Mouse (Mus musculus): ENCODE data around the gene Ezr. TPM values are rescaled to one million over a fixed set of nuclear protein-coding genes. Genes with fewer than 3 reads are reported as not detected.

The Ezr gene
- polyA plus RNA-seq, 1 experiment from 2014 or later: 182 TPM

GRCm38 (mm10) chr17:6746452-6747231 lies 35.9 kb downstream of the Ezr start:
- no peak overlapping the region for H3K4me2 ChIP-seq
- H3K9me3 ChIP-seq (replicated peaks): no peaks in the 10 kb centered on the region
- H3K9ac ChIP-seq: no peak overlapping the region
- peak; percentile 27; the same call in 1 of the 2 replicates for ATAC-seq (replicated peaks; ENCODE audit: low FRiP score)
- H3K27ac ChIP-seq: peak overlapping the region; percentile 85
- no peak overlapping the region for H3K4me3 ChIP-seq (replicated peaks)
- H3K4me1 ChIP-seq: peaks cover 80% of the 10 kb centered on the region
- WGBS: 56% methylated on average over 9 of the region's 9 CpGs
- no peaks in the 10 kb centered on the region for H3K27me3 ChIP-seq
- peaks cover 64% of the 10 kb centered on the region for H3K36me3 ChIP-seq

- no peak overlapping the region for H3K4me2 ChIP-seq
- no peak overlapping the region for H3K4me3 ChIP-seq (replicated peaks)
- peak overlapping the region; percentile 85 for H3K27ac ChIP-seq
- peaks cover 77% of the 10 kb centered on the region for H3K4me1 ChIP-seq
- 50% methylated on average over 9 of the region's 9 CpGs for WGBS
- H3K9me3 ChIP-seq (replicated peaks): no peaks in the 10 kb centered on the region
- ATAC-seq (replicated peaks; ENCODE audit: low FRiP score): no peak
- no peaks in the 10 kb centered on the region for H3K27me3 ChIP-seq
- H3K9ac ChIP-seq: no peak overlapping the region
- H3K36me3 ChIP-seq: peaks cover 64% of the 10 kb centered on the region
Measured at GRCm38 (mm10) chr17:6745975-6746374, 36.6 kb downstream of the Ezr start.

GRCm38 (mm10) chr17:6745503-6745902 lies 37.1 kb downstream of the Ezr start:
- peaks cover 77% of the 10 kb centered on the region for H3K4me1 ChIP-seq
- no peaks in the 10 kb centered on the region for H3K9me3 ChIP-seq (replicated peaks)
- H3K36me3 ChIP-seq: peaks cover 64% of the 10 kb centered on the region
- ATAC-seq (replicated peaks; ENCODE audit: low FRiP score): no peak
- H3K4me3 ChIP-seq (replicated peaks): no peak overlapping the region
- no peaks in the 10 kb centered on the region for H3K27me3 ChIP-seq
- 79% methylated on average over 5 of the region's 5 CpGs for WGBS
- peak overlapping the region; percentile 85 for H3K27ac ChIP-seq
- no peak overlapping the region for H3K9ac ChIP-seq
- H3K4me2 ChIP-seq: no peak overlapping the region

- no peak overlapping the region for H3K9ac ChIP-seq
- no peaks in the 10 kb centered on the region for H3K27me3 ChIP-seq
- peak overlapping the region; percentile 85 for H3K27ac ChIP-seq
- peaks cover 77% of the 10 kb centered on the region for H3K4me1 ChIP-seq
- H3K9me3 ChIP-seq (replicated peaks): no peaks in the 10 kb centered on the region
- peaks cover 65% of the 10 kb centered on the region for H3K36me3 ChIP-seq
- ATAC-seq (replicated peaks; ENCODE audit: low FRiP score): no peak
- H3K4me2 ChIP-seq: no peak overlapping the region
- 73% methylated on average over 14 of the region's 14 CpGs for WGBS
- H3K4me3 ChIP-seq (replicated peaks): no peak overlapping the region
Measured at GRCm38 (mm10) chr17:6744871-6745270, 37.7 kb downstream of the Ezr start.

- peaks cover 77% of the 10 kb centered on the region for H3K4me1 ChIP-seq
- peaks cover 67% of the 10 kb centered on the region for H3K36me3 ChIP-seq
- no peaks in the 10 kb centered on the region for H3K9me3 ChIP-seq (replicated peaks)
- H3K27ac ChIP-seq: peak overlapping the region; percentile 85
- no peak overlapping the region for H3K9ac ChIP-seq
- no peaks in the 10 kb centered on the region for H3K27me3 ChIP-seq
- H3K4me3 ChIP-seq (replicated peaks): no peak overlapping the region
- no peak overlapping the region for H3K4me2 ChIP-seq
- WGBS: 49% methylated on average over 9 of the region's 9 CpGs
- ATAC-seq (replicated peaks; ENCODE audit: low FRiP score): no peak
Measured at GRCm38 (mm10) chr17:6744366-6744765, 38.2 kb downstream of the Ezr start.

DNA sequence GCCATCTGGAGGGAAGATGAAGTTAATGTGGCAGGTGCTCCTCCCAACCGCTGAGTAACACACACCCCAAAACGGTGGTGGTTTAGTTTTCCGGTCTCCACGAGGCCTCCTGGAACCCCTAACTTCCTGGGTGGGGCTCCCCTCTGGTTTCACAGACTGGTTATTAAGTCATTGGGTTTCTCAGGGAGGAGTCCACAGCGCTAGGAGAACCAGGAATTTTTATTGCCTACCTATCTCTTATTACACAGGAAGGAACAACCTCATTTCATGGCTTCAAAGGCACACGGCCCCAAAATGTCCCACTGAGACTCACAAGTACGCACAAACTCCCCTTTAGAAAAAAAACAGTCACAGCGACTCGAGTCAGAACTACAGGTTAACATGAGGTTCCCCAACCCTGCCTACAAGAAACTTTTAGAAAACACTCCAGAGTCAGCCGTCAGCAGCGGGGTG lies 38.8 kb downstream of the Ezr start:
- H3K9ac ChIP-seq: no peak overlapping the region
- H3K27me3 ChIP-seq: no peaks in the 10 kb centered on the region
- H3K4me2 ChIP-seq: no peak overlapping the region
- peak overlapping the region; percentile 85 for H3K27ac ChIP-seq
- H3K36me3 ChIP-seq: peaks cover 67% of the 10 kb centered on the region
- WGBS: 18% methylated on average over 11 of the region's 11 CpGs
- no peak overlapping the region for H3K4me3 ChIP-seq (replicated peaks)
- no peaks in the 10 kb centered on the region for H3K9me3 ChIP-seq (replicated peaks)
- peaks cover 76% of the 10 kb centered on the region for H3K4me1 ChIP-seq
- ATAC-seq (replicated peaks; ENCODE audit: low FRiP score): no peak

DNA sequence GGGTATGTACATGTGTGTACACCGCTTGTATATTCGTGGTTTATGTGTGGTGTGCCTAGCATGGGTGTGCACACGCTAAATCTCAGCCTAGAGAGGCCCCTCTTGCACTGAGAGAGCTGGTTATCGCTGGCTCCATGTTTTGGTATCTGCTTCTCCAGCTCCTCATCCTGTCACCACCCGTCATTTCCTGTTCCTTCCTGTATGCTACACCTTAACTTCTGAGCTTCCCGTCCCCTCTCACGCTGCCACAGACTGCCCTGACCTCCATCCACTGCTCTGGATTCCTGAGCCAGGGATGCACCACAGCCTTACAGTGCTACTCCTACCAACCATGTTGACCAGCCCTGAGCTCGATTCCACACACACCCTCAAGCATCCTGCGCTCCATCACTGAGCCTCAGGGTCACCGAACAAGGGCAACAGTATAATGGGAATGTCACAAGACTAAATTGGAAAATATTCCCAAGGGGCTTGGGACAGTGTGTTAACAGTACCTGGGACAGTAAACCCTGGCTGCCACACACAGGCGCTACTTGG lies 39.5 kb downstream of the Ezr start:
- 70% methylated on average over 11 of the region's 11 CpGs for WGBS
- Histone ChIP-seq H3K4me3 (replicated peaks) (no peak overlapping the region), H3K36me3 (peaks cover 67% of the 10 kb centered on the region), H3K27me3 (no peaks in the 10 kb centered on the region), H3K4me2 (no peak overlapping the region), H3K9ac (no peak overlapping the region; the same call in 1 of the 2 replicates), H3K27ac (peak overlapping the region; percentile 85), H3K4me1 (peaks cover 69% of the 10 kb centered on the region), H3K9me3 (replicated peaks) (no peaks in the 10 kb centered on the region)
- ATAC-seq (replicated peaks; ENCODE audit: low FRiP score): no peak

GRCm38 (mm10) chr17:6742083-6743038 lies 40.2 kb downstream of the Ezr start:
- no peaks in the 10 kb centered on the region for H3K27me3 ChIP-seq
- H3K27ac ChIP-seq: peak overlapping the region; percentile 85
- 55% methylated on average over 33 of the region's 33 CpGs for WGBS
- peaks cover 73% of the 10 kb centered on the region for H3K36me3 ChIP-seq
- 0 out of 2 replicates have a peak, but pooled peaks have one; percentile 8 for ATAC-seq (replicated peaks; ENCODE audit: low FRiP score)
- no peak overlapping the region for H3K4me3 ChIP-seq (replicated peaks)
- peak overlapping the region; percentile 16; the same call in 1 of the 2 replicates for H3K4me2 ChIP-seq
- H3K9me3 ChIP-seq (replicated peaks): no peaks in the 10 kb centered on the region
- H3K4me1 ChIP-seq: peaks cover 61% of the 10 kb centered on the region
- H3K9ac ChIP-seq: no peak overlapping the region

- Histone ChIP-seq H3K27ac (no peak overlapping the region), H3K27me3 (no peaks in the 10 kb centered on the region), H3K4me3 (replicated peaks) (no peak overlapping the region), H3K4me1 (peaks cover 54% of the 10 kb centered on the region), H3K9ac (no peak overlapping the region), H3K4me2 (no peak overlapping the region), H3K9me3 (replicated peaks) (no peaks in the 10 kb centered on the region), H3K36me3 (peaks cover 65% of the 10 kb centered on the region)
- WGBS: 78% methylated on average over 12 of the region's 12 CpGs
- no peak for ATAC-seq (replicated peaks; ENCODE audit: low FRiP score)
Measured at GRCm38 (mm10) chr17:6741271-6741670, 41.3 kb downstream of the Ezr start.

GRCm38 (mm10) chr17:6740331-6741170 lies 42.0 kb downstream of the Ezr start:
- Histone ChIP-seq H3K36me3 (peaks cover 65% of the 10 kb centered on the region), H3K4me2 (no peak overlapping the region), H3K27me3 (no peaks in the 10 kb centered on the region), H3K9me3 (replicated peaks) (no peaks in the 10 kb centered on the region), H3K27ac (no peak overlapping the region), H3K4me3 (replicated peaks) (no peak overlapping the region), H3K9ac (no peak overlapping the region), H3K4me1 (peaks cover 51% of the 10 kb centered on the region)
- no peak for ATAC-seq (replicated peaks; ENCODE audit: low FRiP score)
- 92% methylated on average over 19 of the region's 19 CpGs for WGBS

GRCm38 (mm10) chr17:6739756-6740155 lies 42.8 kb downstream of the Ezr start:
- no peak for ATAC-seq (replicated peaks; ENCODE audit: low FRiP score)
- Histone ChIP-seq H3K9me3 (replicated peaks) (no peaks in the 10 kb centered on the region), H3K4me3 (replicated peaks) (no peak overlapping the region), H3K27ac (no peak overlapping the region), H3K4me2 (no peak overlapping the region), H3K4me1 (peaks cover 43% of the 10 kb centered on the region), H3K9ac (no peak overlapping the region), H3K27me3 (no peaks in the 10 kb centered on the region), H3K36me3 (peaks cover 58% of the 10 kb centered on the region)
- whole genome bisulfite sequencing: 92% methylated on average over 15 of the region's 15 CpGs

Data from kidney, embryonic 15.5 days (tissue).